Mouse (Mus musculus): ENCODE data around the gene Rgs17. TPM values are rescaled to one million over a fixed set of nuclear protein-coding genes. Genes with fewer than 3 reads are reported as not detected.

Rgs17 gene
- polyA plus RNA-seq, 1 experiment from 2014 or later = 1.0 TPM

GRCm38 (mm10) chr10:5806416-5806815 is 115.8 kb downstream of the Rgs17 start:
- ATAC-seq (ENCODE audit: insufficient number of reproducible peaks, insufficient read depth, low FRiP score, low read depth) = no peak
- Histone ChIP-seq H3K9ac (ENCODE audit: low read length) (peak overlapping the region; percentile 70), H3K9me3 (ENCODE audit: control insufficient read depth, low read length) (no peaks in the 10 kb centered on the region), H3K36me3 (ENCODE audit: control insufficient read depth, insufficient read depth, low read length) (peaks cover 25% of the 10 kb centered on the region), H3K27ac (replicated peaks in 1 of 2; ENCODE audit: control insufficient read depth in 1 of 2, insufficient read depth in 1 of 2, low read depth in 2 of 2, low read length in 2 of 2) (peak overlapping the region; percentile 68 to 92), H3K4me3 (ENCODE audit: control insufficient read depth in 1 of 2, insufficient read depth in 1 of 2, low read depth in 1 of 2, low read length in 2 of 2) (peak overlapping the region; percentile 43 to 67), H3K4me1 (ENCODE audit: control insufficient read depth in 2 of 2, insufficient read depth in 2 of 2, low read length in 2 of 2) (peaks cover 4 to 28% of the 10 kb centered on the region in 2 experiments; a peak in 3 of 4 replicates), H3K27me3 (ENCODE audit: control insufficient read depth, insufficient read depth, low read length) (no peaks in the 10 kb centered on the region), H3K4me2 (ENCODE audit: low read length) (peak overlapping the region; percentile 87)
- WGBS = 14% methylated on average over 8 of the region's 8 CpGs

- WGBS = 0% methylated on average over 40 of the region's 43 CpGs
- H3K4me1 ChIP-seq (ENCODE audit: control insufficient read depth in 2 of 2, insufficient read depth in 2 of 2, low read length in 2 of 2) = peaks cover 4 to 32% of the 10 kb centered on the region in 2 experiments; a peak in 3 of 4 replicates
- H3K27me3 ChIP-seq (ENCODE audit: control insufficient read depth, insufficient read depth, low read length) = no peaks in the 10 kb centered on the region
- H3K9ac ChIP-seq (ENCODE audit: low read length) = peak overlapping the region; percentile 71
- peak overlapping the region; percentile 67 to 90 for H3K4me3 ChIP-seq (ENCODE audit: control insufficient read depth in 1 of 2, insufficient read depth in 1 of 2, low read depth in 1 of 2, low read length in 2 of 2)
- ATAC-seq (ENCODE audit: insufficient number of reproducible peaks, insufficient read depth, low FRiP score, low read depth) = peak; percentile 92
- peaks cover 25% of the 10 kb centered on the region for H3K36me3 ChIP-seq (ENCODE audit: control insufficient read depth, insufficient read depth, low read length)
- peak overlapping the region; percentile 87 for H3K4me2 ChIP-seq (ENCODE audit: low read length)
- H3K27ac ChIP-seq (replicated peaks in 1 of 2; ENCODE audit: control insufficient read depth in 1 of 2, insufficient read depth in 1 of 2, low read depth in 2 of 2, low read length in 2 of 2) = peak overlapping the region; percentile 92 to 95
- H3K9me3 ChIP-seq (ENCODE audit: control insufficient read depth, low read length) = no peaks in the 10 kb centered on the region
These were observed 116.4 kb downstream of the Rgs17 start for GRCm38 (mm10) chr10:5805731-5806307.

- Histone ChIP-seq H3K4me1 (ENCODE audit: control insufficient read depth in 2 of 2, insufficient read depth in 2 of 2, low read length in 2 of 2) (peaks cover 4 to 32% of the 10 kb centered on the region in 2 experiments; a peak in 3 of 4 replicates), H3K36me3 (ENCODE audit: control insufficient read depth, insufficient read depth, low read length) (peaks cover 30% of the 10 kb centered on the region), H3K9me3 (ENCODE audit: control insufficient read depth, low read length) (no peaks in the 10 kb centered on the region), H3K4me3 (ENCODE audit: control insufficient read depth in 1 of 2, insufficient read depth in 1 of 2, low read depth in 1 of 2, low read length in 2 of 2) (peak within 1 kb of the TSS; percentile 67 to 90), H3K9ac (ENCODE audit: low read length) (peak within 1 kb of the TSS; percentile 76), H3K27ac (replicated peaks in 1 of 2; ENCODE audit: control insufficient read depth in 1 of 2, insufficient read depth in 1 of 2, low read depth in 2 of 2, low read length in 2 of 2) (peak within 1 kb of the TSS; percentile 92 to 95), H3K27me3 (ENCODE audit: control insufficient read depth, insufficient read depth, low read length) (no peaks in the 10 kb centered on the region), H3K4me2 (ENCODE audit: low read length) (peak within 1 kb of the TSS; percentile 87)
- under 1% methylated on average over 42 of the region's 42 CpGs for WGBS
- ATAC-seq (ENCODE audit: insufficient number of reproducible peaks, insufficient read depth, low FRiP score, low read depth) = peak; percentile 98
These were observed 116.9 kb downstream of the Rgs17 start, which contains the start of gene Fbxo5 for GRCm38 (mm10) chr10:5805243-5805730. Gene Fbxo5, minus strand, starts transcription at chr10:5805600.

- Histone ChIP-seq H3K9ac (ENCODE audit: low read length) (peak overlapping the region; percentile 76), H3K4me3 (ENCODE audit: control insufficient read depth in 1 of 2, insufficient read depth in 1 of 2, low read depth in 1 of 2, low read length in 2 of 2) (peak overlapping the region; percentile 67 to 79), H3K36me3 (ENCODE audit: control insufficient read depth, insufficient read depth, low read length) (peaks cover 35% of the 10 kb centered on the region), H3K9me3 (ENCODE audit: control insufficient read depth, low read length) (no peaks in the 10 kb centered on the region), H3K4me1 (ENCODE audit: control insufficient read depth in 2 of 2, insufficient read depth in 2 of 2, low read length in 2 of 2) (peaks cover 4 to 32% of the 10 kb centered on the region in 2 experiments; a peak in 3 of 4 replicates), H3K27ac (replicated peaks in 1 of 2; ENCODE audit: control insufficient read depth in 1 of 2, insufficient read depth in 1 of 2, low read depth in 2 of 2, low read length in 2 of 2) (peak overlapping the region; percentile 76 to 78), H3K4me2 (ENCODE audit: low read length) (peak overlapping the region; percentile 87), H3K27me3 (ENCODE audit: control insufficient read depth, insufficient read depth, low read length) (no peaks in the 10 kb centered on the region)
- WGBS = under 1% methylated on average over 22 of the region's 24 CpGs
- no peak for ATAC-seq (ENCODE audit: insufficient number of reproducible peaks, insufficient read depth, low FRiP score, low read depth)
These were observed 117.5 kb downstream of the Rgs17 start for GRCm38 (mm10) chr10:5804691-5805156.

GRCm38 (mm10) chr10:5803739-5804138 is 118.5 kb downstream of the Rgs17 start:
- H3K9ac ChIP-seq (ENCODE audit: low read length) = peak overlapping the region; percentile 76
- H3K36me3 ChIP-seq (ENCODE audit: control insufficient read depth, insufficient read depth, low read length) = peaks cover 44% of the 10 kb centered on the region
- H3K4me2 ChIP-seq (ENCODE audit: low read length) = peak overlapping the region; percentile 87
- peak overlapping the region; percentile 33 to 67; a peak in 3 of 4 replicates for H3K4me3 ChIP-seq (ENCODE audit: control insufficient read depth in 1 of 2, insufficient read depth in 1 of 2, low read depth in 1 of 2, low read length in 2 of 2)
- no peaks in the 10 kb centered on the region for H3K9me3 ChIP-seq (ENCODE audit: control insufficient read depth, low read length)
- peaks cover 4 to 32% of the 10 kb centered on the region in 2 experiments; a peak in 3 of 4 replicates for H3K4me1 ChIP-seq (ENCODE audit: control insufficient read depth in 2 of 2, insufficient read depth in 2 of 2, low read length in 2 of 2)
- no peak overlapping the region for H3K27ac ChIP-seq (replicated peaks in 1 of 2; ENCODE audit: control insufficient read depth in 1 of 2, insufficient read depth in 1 of 2, low read depth in 2 of 2, low read length in 2 of 2)
- 8% methylated on average over 1 of the region's 1 CpGs for WGBS
- no peak for ATAC-seq (ENCODE audit: insufficient number of reproducible peaks, insufficient read depth, low FRiP score, low read depth)
- H3K27me3 ChIP-seq (ENCODE audit: control insufficient read depth, insufficient read depth, low read length) = no peaks in the 10 kb centered on the region

- Histone ChIP-seq H3K4me1 (ENCODE audit: control insufficient read depth in 2 of 2, insufficient read depth in 2 of 2, low read length in 2 of 2) (peaks cover 4 to 32% of the 10 kb centered on the region in 2 experiments; a peak in 3 of 4 replicates), H3K27me3 (ENCODE audit: control insufficient read depth, insufficient read depth, low read length) (no peaks in the 10 kb centered on the region), H3K4me3 (ENCODE audit: control insufficient read depth in 1 of 2, insufficient read depth in 1 of 2, low read depth in 1 of 2, low read length in 2 of 2) (peak overlapping the region; percentile 19 to 67), H3K27ac (replicated peaks in 1 of 2; ENCODE audit: control insufficient read depth in 1 of 2, insufficient read depth in 1 of 2, low read depth in 2 of 2, low read length in 2 of 2) (no peak overlapping the region), H3K36me3 (ENCODE audit: control insufficient read depth, insufficient read depth, low read length) (peaks cover 52% of the 10 kb centered on the region), H3K9me3 (ENCODE audit: control insufficient read depth, low read length) (no peaks in the 10 kb centered on the region), H3K4me2 (ENCODE audit: low read length) (peak overlapping the region; percentile 87), H3K9ac (ENCODE audit: low read length) (peak overlapping the region; percentile 76)
- WGBS = 30% methylated on average over 6 of the region's 6 CpGs
- ATAC-seq (ENCODE audit: insufficient number of reproducible peaks, insufficient read depth, low FRiP score, low read depth) = no peak
These were observed 119.3 kb downstream of the Rgs17 start for GRCm38 (mm10) chr10:5802866-5803265.

- Histone ChIP-seq H3K4me2 (ENCODE audit: low read length) (no peak overlapping the region), H3K27me3 (ENCODE audit: control insufficient read depth, insufficient read depth, low read length) (no peaks in the 10 kb centered on the region), H3K4me3 (ENCODE audit: control insufficient read depth in 1 of 2, insufficient read depth in 1 of 2, low read depth in 1 of 2, low read length in 2 of 2) (no peak overlapping the region), H3K4me1 (ENCODE audit: control insufficient read depth in 2 of 2, insufficient read depth in 2 of 2, low read length in 2 of 2) (peaks cover 4 to 28% of the 10 kb centered on the region in 2 experiments; a peak in 3 of 4 replicates), H3K9ac (ENCODE audit: low read length) (no peak overlapping the region), H3K9me3 (ENCODE audit: control insufficient read depth, low read length) (no peaks in the 10 kb centered on the region), H3K27ac (replicated peaks in 1 of 2; ENCODE audit: control insufficient read depth in 1 of 2, insufficient read depth in 1 of 2, low read depth in 2 of 2, low read length in 2 of 2) (no peak overlapping the region), H3K36me3 (ENCODE audit: control insufficient read depth, insufficient read depth, low read length) (peaks cover 56% of the 10 kb centered on the region)
- ATAC-seq (ENCODE audit: insufficient number of reproducible peaks, insufficient read depth, low FRiP score, low read depth) = no peak
- WGBS = 94% methylated on average over 1 of the region's 1 CpGs
These were observed 121.7 kb downstream of the Rgs17 start for GRCm38 (mm10) chr10:5800490-5800889.

Data from heart, embryonic 14.5 days (tissue).